Mouse (Mus musculus) ES-E14 (cell line): Measurements from ENCODE around the gene Cd163. TPM values are rescaled to one million over a fixed set of nuclear protein-coding genes. Genes with fewer than 3 reads are reported as not detected.

Source experiments
- DNase-seq: peaks from one replicate; pipeline ENCODE4 v3.0.0-alpha.2; 2013; ENCODE audit warnings: low read depth, low spot score
- H3K27ac ChIP-seq: 2 replicates; pipeline ENCODE4 v1.5.1; 2012; ENCODE audit warnings: low read depth, mild to moderate bottlenecking, low read length, moderate library complexity, mixed read lengths; ENCODE audit not compliant: poor library complexity, insufficient read depth, severe bottlenecking
- H3K36me3 ChIP-seq: 2 replicates; pipeline ENCODE4 v1.6.1; 2012; ENCODE audit warnings: mild to moderate bottlenecking, low read length, moderate library complexity, mixed read lengths; ENCODE audit not compliant: control insufficient read depth, poor library complexity, insufficient read depth, severe bottlenecking
- H3K4me1 ChIP-seq, 2 experiments: fragments of 150-350 bp in 1 of 2; sonication (generic) in 1 of 2; 2 replicates each; pipeline ENCODE4 v1.6.1; 2012; ENCODE audit warnings: low read length in 2 of 2, mild to moderate bottlenecking in 1 of 2, mixed read lengths in 1 of 2; ENCODE audit not compliant: control insufficient read depth in 2 of 2, insufficient read depth in 2 of 2, poor library complexity in 1 of 2
- H3K4me3 ChIP-seq, 2 experiments: fragments of 150-350 bp in 1 of 2; sonication (generic) in 1 of 2; 2 replicates each; pipeline ENCODE4 v1.5.1; 2012; ENCODE audit warnings: low read length in 2 of 2, low read depth in 1 of 2, mild to moderate bottlenecking in 1 of 2, mixed read lengths in 1 of 2; ENCODE audit not compliant: insufficient read depth in 1 of 2, poor library complexity in 1 of 2, severe bottlenecking in 1 of 2
- H3K9ac ChIP-seq: 2 replicates; pipeline ENCODE4 v1.6.1; 2012; ENCODE audit warnings: low read depth, mild to moderate bottlenecking, low read length, mixed read lengths; ENCODE audit not compliant: poor library complexity, insufficient read depth, severe bottlenecking
- H3K9me3 ChIP-seq: fragments of 150-350 bp; sonication (generic); 2 replicates; pipeline ENCODE4 v1.6.1; 2012; ENCODE audit warnings: low read depth, mild to moderate bottlenecking, low read length; ENCODE audit not compliant: control insufficient read depth, insufficient read depth
- CHD2 ChIP-seq: IDR thresholded peaks from 2 replicates; pipeline ENCODE4 v1.6.1; 2014; ENCODE audit warnings: mild to moderate bottlenecking, low read depth, low read length, inconsistent platforms
- HCFC1 ChIP-seq: IDR thresholded peaks from 2 replicates; pipeline ENCODE4 v1.6.1; 2012; ENCODE audit warnings: low read length, inconsistent platforms, borderline replicate concordance; ENCODE audit not compliant: insufficient read depth
- MAFK ChIP-seq: IDR thresholded peaks from 2 replicates; pipeline ENCODE4 v1.6.1; 2014; ENCODE audit warnings: mild to moderate bottlenecking, low read depth, low read length, inconsistent platforms; ENCODE audit not compliant: insufficient read depth
- ZC3H11A ChIP-seq: IDR thresholded peaks from 2 replicates; pipeline ENCODE4 v1.6.1; 2012; ENCODE audit warnings: low read depth, mild to moderate bottlenecking, inconsistent platforms, low read length, borderline replicate concordance
- ZNF384 ChIP-seq: IDR thresholded peaks from 2 replicates; pipeline ENCODE4 v1.6.1; 2012; ENCODE audit warnings: low read depth, low read length, inconsistent platforms
- in situ Hi-C, 2 experiments: fragments of 600-800 bp; cut with MboI; formaldehyde crosslinking; loops; one replicate each; pipeline ENCODE4 v1.15.1; 2025; ENCODE audit warnings: low sequenced_read_pairs in 2 of 2, inconsistent platforms in 1 of 2; ENCODE audit not compliant: unreplicated experiment in 2 of 2
- total RNA-seq: library from RNA; depleted of rRNA; stranded (reverse); fragments of 300-350 nt; gene quantifications from 2 replicates; pipeline ENCODE4 v1.2.3, GENCODE M21; 2012

Gene Cd163
- total RNA-seq, 1 experiment = 0.22 TPM

GRCm38 (mm10) chr6:124373584-124374206, 69.2 kb downstream of the Cd163 start:
- in situ Hi-C loops = loop anchor here in 1 of 2 experiments (10.0 kb wide), 1 partner anchor 109 kb away; no protein-coding TSS in a partner anchor

GRCm38 (mm10) chr6:124374683-124375082, 70.2 kb downstream of the Cd163 start:
- H3K27ac ChIP-seq = no peak overlapping the region
- H3K9ac ChIP-seq = no peak overlapping the region
- H3K36me3 ChIP-seq = no peaks in the 10 kb centered on the region
- in situ Hi-C loops = loop anchor here in 1 of 2 experiments (10.0 kb wide), 1 partner anchor 110 kb away; no protein-coding TSS in a partner anchor
- no peak overlapping the region for H3K4me3 ChIP-seq
- TF ChIP-seq ZC3H11A (no peak), ZNF384 (no peak), MAFK (no peak), HCFC1 (no peak), CHD2 (no peak)
- DNase-seq = no peak
- H3K4me1 ChIP-seq = no peaks in the 10 kb centered on the region
- H3K9me3 ChIP-seq = no peaks in the 10 kb centered on the region

More at GRCm38 (mm10) chr6:124373584-124374206, 69.2 kb downstream of the Cd163 start:
- Histone ChIP-seq H3K4me3 (no peak overlapping the region), H3K4me1 (no peaks in the 10 kb centered on the region), H3K9me3 (no peaks in the 10 kb centered on the region), H3K36me3 (no peaks in the 10 kb centered on the region), H3K9ac (no peak overlapping the region), H3K27ac (no peak overlapping the region)
- DNase-seq = no peak
- TF ChIP-seq MAFK = no peak

- Histone ChIP-seq H3K36me3 (no peaks in the 10 kb centered on the region), H3K9me3 (no peaks in the 10 kb centered on the region), H3K9ac (no peak overlapping the region), H3K4me1 (no peaks in the 10 kb centered on the region), H3K27ac (no peak overlapping the region), H3K4me3 (no peak overlapping the region)
- no peak for DNase-seq
- TF ChIP-seq CHD2 = no peak
- no peak for TF ChIP-seq MAFK
- no peak for TF ChIP-seq ZNF384
- no peak for TF ChIP-seq ZC3H11A
- TF ChIP-seq HCFC1 = no peak
- in situ Hi-C loops = loop anchor here in 1 of 2 experiments (10.0 kb wide), 1 partner anchor 111 kb away; no protein-coding TSS in a partner anchor
These were observed 71.0 kb downstream of the Cd163 start for GRCm38 (mm10) chr6:124375435-124375884.

GRCm38 (mm10) chr6:124376311-124376710, 71.9 kb downstream of the Cd163 start:
- Histone ChIP-seq H3K36me3 (no peaks in the 10 kb centered on the region), H3K4me1 (no peaks in the 10 kb centered on the region), H3K9me3 (no peaks in the 10 kb centered on the region), H3K27ac (no peak overlapping the region), H3K4me3 (no peak overlapping the region), H3K9ac (no peak overlapping the region)
- no peak for DNase-seq
- TF ChIP-seq ZNF384 = no peak
- TF ChIP-seq MAFK = no peak
- no peak for TF ChIP-seq HCFC1
- TF ChIP-seq CHD2 = no peak
- TF ChIP-seq ZC3H11A = no peak
- in situ Hi-C loops = loop anchor here in 1 of 2 experiments (10.0 kb wide), 1 partner anchor 112 kb away; no protein-coding TSS in a partner anchor
